Mouse (Mus musculus): Measurements from ENCODE around the gene Ofcc1.

DNA sequence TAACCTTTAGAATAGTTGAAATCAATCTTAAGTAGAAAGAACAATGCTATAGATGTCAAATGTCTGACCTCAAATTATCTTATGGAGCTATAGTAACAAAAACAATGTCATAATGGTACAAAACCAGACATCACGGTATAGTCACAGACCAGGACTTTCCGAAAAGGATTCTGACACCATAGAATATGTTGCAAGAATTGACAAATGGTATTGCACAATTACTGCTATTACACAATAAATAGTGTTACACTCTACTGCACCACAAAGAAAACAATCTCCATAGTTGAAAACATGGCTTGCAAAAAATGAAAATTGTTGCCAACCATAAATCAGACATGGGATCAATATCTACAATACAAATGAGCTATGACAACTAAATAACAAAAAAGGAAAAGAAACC lies 43.5 kb downstream of the Ofcc1 start:
- TF ChIP-seq CTCF (IDR thresholded peaks at IDR 0.05; ENCODE audit: extremely low read depth, insufficient read length, insufficient replicate concordance, low read depth, low read length) (no peak), POLR2A (IDR thresholded peaks at IDR 0.05; ENCODE audit: low read depth, low read length) (no peak)
